Mouse (Mus musculus) layer of hippocampus, postnatal 14 days (tissue): Measurements from ENCODE around the gene Actr2. TPM values are rescaled to one million over a fixed set of nuclear protein-coding genes. Genes with fewer than 3 reads are reported as not detected.

Experiments used
- DNase-seq, 2 experiments: peaks; one replicate each; pipeline ENCODE4 v3.0.0; 2021 to 2022; ENCODE audit warnings: low spot score in 2 of 2, mixed read lengths in 1 of 2
- total RNA-seq, 2 experiments: library from RNA; stranded (reverse); gene quantifications; 2 replicates each; pipeline ENCODE4 v1.2.3; 2021

Actr2 gene
- total RNA-seq, 2 experiments from 2014 or later, result 350 to 351 TPM

DNA sequence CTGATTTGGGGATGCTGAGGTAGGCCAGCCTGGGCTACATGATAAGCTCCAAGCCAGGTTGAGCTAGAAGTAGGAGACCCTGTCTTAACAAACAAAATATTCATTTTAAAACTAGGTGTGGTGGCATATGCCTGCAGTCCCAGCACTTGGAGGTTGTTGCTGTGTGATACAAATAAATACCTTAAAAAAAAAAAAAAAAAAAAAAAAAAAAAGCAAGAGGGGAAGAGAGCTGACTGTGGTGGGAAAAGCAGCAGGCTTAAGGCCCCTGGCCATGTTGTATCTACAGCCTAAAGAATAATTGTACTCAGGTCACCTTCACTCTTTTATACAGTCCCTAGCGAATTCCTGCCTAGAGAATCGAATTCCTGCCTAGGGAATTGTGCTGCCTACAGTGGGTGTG, 93.8 kb downstream of the Actr2 start:
- DNase-seq, result no peak

DNA sequence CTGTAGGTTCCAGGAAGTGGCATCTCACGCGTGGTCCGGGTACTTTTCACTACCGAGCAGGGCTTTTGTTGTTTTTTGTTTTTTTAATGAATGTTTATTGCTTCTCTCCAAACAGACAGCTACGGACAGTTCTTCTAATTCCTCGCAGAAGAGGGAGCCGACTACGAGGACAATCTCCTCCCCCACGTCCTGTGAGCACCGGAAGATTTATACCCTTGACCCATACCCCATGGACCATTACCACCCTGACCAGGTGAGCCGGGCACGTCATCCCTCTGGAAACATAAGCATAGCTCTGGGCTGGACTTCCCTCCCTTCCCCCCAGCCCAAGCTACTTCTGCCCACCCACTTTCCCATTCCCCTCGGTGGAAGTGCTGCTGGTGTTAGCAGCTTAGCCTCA, 94.8 kb downstream of the Actr2 start:
- no peak for DNase-seq

DNA sequence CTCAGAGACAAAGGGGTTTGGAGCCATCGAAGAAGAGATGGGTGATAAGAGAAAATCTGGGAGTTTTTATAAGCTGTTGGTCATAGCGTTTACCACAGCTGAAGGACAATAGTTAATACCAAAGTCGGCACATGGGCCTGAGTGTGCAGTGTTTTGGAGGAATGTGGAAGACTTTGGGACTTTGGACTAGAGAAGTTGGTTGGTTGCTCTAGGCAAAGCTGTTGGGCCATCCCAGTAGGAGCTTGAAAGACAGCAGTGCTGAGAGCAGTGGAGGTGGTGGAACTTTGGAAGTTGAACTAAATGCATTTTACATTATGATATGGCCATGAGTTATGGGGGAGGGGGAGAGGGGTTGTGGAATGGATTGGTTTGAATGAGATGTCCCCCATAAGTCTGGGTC, 99.3 kb downstream of the Actr2 start:
- DNase-seq, result no peak

Other genes starting within 250 kb of the Actr2 start
- gene Spred2, start 188.5 kb downstream of the Actr2 start, total RNA-seq, result 10 to 100 TPM; 82.5 to 88.9 TPM
- gene Rab1a, start 88.5 kb upstream of the Actr2 start, total RNA-seq, result 100 to 1,000 TPM; 171 to 173 TPM
- gene Cep68, start 136.5 kb upstream of the Actr2 start, total RNA-seq, result 10 to 100 TPM; 32.4 to 34.8 TPM
- gene Slc1a4, start 219.8 kb upstream of the Actr2 start, total RNA-seq, result 10 to 100 TPM; 49.1 to 51.3 TPM